Mouse (Mus musculus): ENCODE results near the gene Ube2e1.

DNA sequence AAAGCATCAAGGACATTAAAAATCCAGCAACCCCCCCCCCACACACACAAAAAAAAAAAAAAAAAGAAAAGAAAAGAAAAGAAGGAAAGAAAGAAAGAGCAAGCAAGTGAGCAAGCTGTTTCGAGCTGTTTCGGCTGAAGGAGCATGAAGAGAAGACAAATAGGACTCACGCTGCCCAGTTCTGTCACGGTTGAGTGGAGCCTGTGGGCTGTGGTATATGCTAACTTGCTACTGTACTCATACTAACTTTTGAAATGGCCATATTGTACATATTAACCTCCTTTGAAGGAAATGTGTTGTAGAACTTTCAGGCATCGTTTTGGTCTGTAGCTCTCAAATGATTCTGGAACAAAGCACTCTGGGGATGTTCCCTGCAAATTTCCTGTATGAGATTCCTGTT lies 48.2 kb upstream of the Ube2e1 start:
- TF ChIP-seq CTCF (IDR thresholded peaks at IDR 0.05; ENCODE audit: low read depth) (no peak), EP300 (IDR thresholded peaks at IDR 0.05; ENCODE audit: low read depth) (no peak)
